Mouse (Mus musculus) left cerebral cortex, postnatal 36 days (tissue): ENCODE measurements around the gene Ank3. TPM values are rescaled to one million over a fixed set of nuclear protein-coding genes. Genes with fewer than 3 reads are reported as not detected.

Experiments used
- DNase-seq, 2 experiments: peaks; one replicate each; pipeline ENCODE4 v3.0.0; 2021 to 2022; ENCODE audit warnings: low spot score in 2 of 2, mixed read lengths in 1 of 2
- intact Hi-C: fragments of 180-260 bp; cut with DNase I; formaldehyde crosslinking; loops from one replicate; pipeline ENCODE4 v1.15.1; 2025
- total RNA-seq, 2 experiments: library from RNA; stranded (reverse); gene quantifications; 2 replicates each; pipeline ENCODE4 v1.2.3; 2021

The Ank3 gene
- total RNA-seq, 2 experiments from 2014 or later = 498 to 546 TPM

DNA sequence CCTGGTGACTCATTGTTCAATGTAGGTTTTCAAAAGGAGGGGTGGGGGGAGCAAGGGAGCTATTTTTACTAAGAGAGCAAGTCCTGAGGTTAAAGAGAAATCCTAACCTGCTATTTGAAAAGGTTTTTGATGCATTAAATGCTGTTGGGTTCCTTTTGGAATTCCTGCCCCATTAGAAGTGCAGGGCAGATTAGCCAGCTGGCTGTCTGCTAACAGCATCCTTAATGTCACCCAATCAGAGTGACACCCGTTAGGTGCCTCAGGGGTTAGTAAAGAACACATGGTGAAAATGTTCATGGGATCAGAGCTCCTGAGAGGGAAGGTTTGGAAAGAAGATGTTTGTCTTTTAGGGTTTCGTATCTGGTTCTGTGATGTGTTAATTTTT is 67.6 kb downstream of the Ank3 start:
- intact Hi-C loops = loop anchor here (5.0 kb wide), 2 partner anchors 36 to 71 kb away; no protein-coding TSS in a partner anchor
- no peak for DNase-seq

DNA sequence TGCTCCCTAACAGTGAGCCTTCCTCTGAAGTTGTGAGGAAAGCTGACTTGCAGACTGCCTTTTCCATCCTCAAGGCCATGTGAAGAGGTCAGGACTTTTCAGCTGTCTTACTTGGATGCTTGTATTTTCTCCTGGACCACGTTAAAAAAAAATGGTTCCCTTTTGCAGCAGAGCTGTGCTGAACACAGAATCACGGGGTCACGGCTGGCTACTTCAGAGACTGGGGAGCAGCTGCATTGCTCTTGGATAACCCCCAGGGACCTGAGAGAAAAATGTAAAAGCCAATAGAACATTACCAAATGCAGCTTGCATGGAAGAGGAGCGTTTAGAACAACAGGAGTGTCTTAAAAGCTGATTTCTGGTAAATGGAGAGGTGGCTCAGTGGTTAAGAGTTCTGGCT is 68.0 kb downstream of the Ank3 start:
- intact Hi-C loops = loop anchor here (5.0 kb wide), 2 partner anchors 36 to 71 kb away; no protein-coding TSS in a partner anchor
- no peak for DNase-seq

DNA sequence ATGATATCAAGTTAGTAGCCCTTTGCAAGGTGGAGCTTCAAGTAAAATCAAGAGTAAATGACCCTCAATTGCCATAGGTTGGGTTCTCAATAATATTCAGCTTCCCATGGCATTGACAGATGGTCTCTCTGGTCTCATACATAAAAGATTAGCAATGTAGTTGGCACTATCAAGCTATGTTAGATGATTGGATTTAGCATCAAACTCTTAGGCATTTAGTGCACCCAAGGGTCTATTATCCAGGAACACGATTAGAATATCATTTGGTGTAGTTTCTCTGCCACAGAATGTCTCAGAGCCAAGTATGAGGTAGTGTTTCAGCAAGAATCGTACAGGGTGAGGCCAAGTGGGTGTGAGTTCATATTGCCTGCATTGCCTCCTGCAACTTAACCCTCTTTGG is 68.6 kb downstream of the Ank3 start:
- no peak for DNase-seq
- intact Hi-C loops = loop anchor here (5.0 kb wide), 2 partner anchors 35 to 70 kb away; no protein-coding TSS in a partner anchor

DNA sequence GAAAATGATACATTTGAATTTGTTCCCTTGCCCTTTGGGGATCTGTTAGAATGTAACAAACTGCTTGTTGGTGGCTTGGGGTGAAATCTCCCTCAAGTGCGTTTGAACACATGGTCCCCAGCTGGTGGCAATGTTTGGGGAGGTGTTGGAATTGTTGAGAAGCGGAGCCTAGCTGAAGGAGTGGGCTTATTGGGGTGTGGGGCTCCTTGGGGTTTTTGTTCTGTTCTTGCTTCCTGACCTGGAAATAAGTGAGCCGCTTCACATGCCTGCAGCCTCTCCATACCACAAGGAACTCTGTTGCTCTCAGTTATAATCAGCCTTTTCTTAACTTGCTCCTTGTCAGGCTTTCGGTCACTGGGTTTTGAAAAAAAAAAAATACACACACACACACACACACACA is 73.3 kb downstream of the Ank3 start:
- intact Hi-C loops = no loop called here
- DNase-seq = no peak

DNA sequence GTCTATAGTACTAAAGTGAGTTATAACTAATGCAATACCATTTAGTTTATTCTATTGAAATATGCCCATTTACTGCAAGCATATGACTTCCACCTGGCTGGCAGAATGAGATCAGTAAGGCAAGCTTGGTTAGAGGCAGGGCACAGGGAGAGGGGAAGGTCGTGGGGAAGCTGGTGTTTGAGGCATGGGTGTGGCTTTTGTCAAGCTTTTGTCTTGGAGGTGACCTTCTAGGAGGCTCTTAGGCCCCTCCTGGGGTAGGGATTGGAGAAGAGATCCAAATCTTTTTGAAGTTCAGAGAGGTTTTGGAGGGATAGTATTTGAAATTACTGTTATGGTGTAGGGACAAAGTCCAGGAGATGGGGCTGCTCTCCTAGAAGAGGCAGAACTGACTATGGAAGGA is 78.3 kb downstream of the Ank3 start:
- intact Hi-C loops = no loop called here
- no peak for DNase-seq

DNA sequence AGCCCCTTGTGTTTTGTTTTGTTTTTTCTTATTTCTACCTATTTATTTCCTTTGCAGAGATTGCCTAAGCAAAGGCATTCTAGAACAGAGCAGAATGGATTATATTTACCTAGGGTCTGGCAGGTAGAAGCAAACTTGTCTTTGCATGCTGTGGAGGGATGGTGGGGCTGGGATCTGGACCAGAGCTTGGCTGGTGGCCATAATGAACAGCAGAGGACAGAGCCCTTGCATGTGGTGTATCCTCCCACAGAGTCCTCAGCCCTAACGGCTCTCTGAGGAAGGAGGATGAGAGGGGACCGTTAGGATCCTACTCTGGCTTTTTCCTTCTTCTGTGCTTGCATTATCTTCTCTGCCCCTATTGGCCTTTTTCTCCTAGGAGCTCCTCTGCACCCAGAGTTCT is 79.1 kb downstream of the Ank3 start:
- DNase-seq = no peak
- intact Hi-C loops = no loop called here

DNA sequence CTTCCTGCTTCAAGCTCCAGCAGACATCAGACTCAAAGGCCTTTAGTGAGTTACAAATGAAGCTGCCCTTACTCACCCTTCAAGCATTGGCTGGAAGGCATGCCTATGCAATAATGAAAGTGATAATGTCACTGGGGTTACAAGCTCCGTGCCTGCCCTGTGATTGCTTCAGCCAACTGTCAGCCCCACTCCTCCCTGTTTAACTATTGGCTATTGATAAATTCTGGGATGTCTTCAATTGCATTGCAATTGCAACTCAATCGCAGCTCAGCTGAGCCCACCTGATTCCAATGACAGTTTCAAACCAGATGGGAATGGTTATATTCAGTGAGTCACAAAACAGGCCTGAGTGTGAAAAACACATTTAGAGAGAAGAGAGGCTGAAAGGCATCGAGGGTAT is 80.3 kb downstream of the Ank3 start:
- intact Hi-C loops = no loop called here
- no peak for DNase-seq

DNA sequence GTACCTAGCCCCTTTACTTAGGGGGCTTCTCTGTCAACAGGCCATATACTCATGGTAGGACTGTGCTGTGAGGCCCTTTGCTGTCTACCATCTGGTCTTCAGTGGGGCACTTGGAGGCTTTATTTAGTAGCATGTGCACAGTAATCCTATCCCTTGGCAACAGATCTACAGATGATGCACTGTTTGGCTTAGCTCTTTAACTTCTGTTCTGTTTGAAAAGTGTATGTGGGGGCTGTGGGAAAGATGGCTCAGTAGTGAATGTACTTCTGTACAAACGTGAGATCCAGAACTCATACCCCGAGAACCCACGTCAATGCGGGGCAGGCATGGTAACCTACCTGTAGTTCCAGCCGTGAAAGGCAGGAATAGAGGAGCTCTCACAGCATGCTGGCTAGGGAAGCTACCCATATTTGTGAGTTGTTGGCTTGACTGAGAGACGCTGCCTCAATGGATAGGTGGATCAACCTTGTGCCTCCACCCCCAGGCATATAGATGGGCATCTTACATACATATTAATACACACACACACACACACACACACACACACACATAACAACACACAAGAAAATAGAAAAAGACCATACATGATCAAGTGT is 86.7 kb downstream of the Ank3 start:
- intact Hi-C loops = no loop called here
- DNase-seq = peak in 1 of 2 experiments; percentile 30

DNA sequence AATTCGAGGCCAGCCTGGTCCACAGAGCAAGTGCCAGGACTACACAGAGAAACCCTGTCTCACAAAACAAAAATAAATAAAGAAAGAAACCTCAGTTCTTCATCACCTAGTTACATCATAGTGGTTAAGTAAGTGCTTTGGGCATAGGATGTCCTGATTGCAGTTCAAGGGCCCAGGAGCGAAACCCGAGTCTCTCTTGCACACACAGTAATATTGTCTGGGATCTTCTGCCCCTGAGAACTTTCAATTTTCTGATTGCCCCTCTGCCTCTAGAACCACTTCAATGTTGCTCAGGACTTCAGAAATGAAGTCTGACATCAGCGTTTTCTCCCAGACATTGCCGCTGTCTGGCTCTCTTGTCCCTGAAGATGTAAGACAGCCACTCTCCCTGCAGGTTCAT is 91.6 kb downstream of the Ank3 start:
- intact Hi-C loops = no loop called here
- DNase-seq = no peak

DNA sequence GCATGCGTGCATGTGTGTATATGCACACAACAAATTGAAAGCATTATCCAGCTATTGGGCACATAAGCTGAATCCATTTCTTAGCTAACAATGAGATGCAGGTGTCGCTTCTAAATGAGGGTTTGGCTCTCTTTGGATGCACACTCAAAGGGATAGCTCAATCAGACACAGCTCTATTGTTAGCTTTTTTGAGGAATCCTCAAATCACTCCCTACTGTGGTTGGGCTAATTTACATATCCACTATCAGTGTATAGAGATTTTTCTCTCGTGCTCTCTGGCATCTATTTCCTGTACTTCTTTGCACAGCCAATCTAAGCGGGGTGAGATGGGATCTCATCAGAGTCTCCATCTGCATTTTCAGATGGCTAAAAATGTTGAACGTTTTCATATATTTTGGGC is 93.4 kb downstream of the Ank3 start:
- no peak for DNase-seq
- intact Hi-C loops = no loop called here

DNA sequence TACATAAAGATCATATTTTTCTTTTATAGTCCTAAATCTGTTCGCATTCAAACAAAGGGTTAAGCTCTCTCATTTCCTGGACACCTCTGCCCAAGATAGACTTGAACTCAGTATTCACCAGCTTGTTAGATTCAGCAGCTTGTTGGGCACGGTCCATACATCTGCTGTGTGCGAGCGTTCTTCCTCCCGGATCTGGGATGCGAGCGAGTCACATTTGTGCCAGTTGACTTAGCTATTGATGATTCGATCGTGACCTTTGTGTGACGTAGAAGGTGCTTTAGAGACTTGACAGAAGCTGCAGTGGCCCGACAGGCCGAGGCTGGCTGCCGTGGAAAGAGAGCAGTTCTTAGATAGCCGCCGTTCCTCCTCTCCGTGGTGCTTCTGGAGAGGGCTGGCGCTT is 98.8 kb downstream of the Ank3 start:
- DNase-seq = no peak
- intact Hi-C loops = no loop called here

DNA sequence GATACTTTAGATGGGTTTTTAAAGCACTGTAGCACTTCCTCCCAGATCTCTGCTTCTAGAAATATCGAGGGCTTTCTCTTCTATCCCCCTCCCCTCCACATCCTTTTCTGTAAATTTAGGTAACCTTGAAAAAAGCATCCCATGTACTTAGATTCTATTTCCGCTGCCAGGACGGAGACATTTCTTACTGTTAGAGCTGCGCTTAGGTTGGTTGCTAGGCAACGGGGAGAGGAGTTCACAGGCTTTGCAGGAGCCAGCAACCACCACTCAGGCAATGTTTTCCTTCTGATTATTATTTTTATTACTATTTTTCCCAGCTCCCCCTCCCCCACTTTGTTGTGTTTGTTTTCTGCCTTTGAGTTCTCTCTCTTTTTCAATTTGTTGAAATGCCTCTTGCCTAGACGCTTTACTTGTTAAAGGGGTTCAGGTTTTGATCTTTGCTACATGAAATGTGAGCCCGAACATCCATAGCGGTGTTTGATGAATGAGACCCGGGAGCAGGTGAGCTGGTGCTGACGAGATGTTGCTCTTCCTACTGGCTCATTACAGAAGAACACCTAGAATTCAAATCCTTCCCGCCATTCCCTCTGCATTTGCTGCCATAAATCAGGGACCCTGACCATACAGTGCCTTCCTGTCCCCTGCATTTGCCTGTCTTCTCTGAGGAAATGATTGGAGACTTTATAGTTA is 101.7 kb downstream of the Ank3 start:
- intact Hi-C loops = loop anchor here (5.0 kb wide), 1 partner anchor 33 kb away; no protein-coding TSS in a partner anchor
- peak; percentile 25 to 28 for DNase-seq

DNA sequence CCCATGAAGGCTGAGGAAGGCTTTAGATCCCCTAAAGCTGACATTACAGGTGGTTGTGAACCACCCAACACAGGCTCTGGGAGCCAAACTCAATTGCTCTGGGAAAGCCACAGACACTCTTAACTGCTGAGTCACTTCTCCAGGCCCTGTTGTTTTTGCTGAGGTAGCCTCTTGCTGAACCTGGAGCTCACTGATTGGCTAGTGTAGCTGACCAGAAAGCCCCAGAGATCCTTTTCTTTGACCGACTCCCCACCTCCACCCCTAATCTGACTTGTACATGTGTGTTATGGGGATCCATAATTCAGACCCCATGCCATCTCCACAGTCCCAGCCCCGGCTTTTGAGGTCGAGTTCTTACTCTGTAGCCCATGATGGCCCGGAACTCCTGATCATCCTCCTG is 105.2 kb downstream of the Ank3 start:
- intact Hi-C loops = loop anchor here (5.0 kb wide), 1 partner anchor 36 kb away; no protein-coding TSS in a partner anchor
- no peak for DNase-seq

DNA sequence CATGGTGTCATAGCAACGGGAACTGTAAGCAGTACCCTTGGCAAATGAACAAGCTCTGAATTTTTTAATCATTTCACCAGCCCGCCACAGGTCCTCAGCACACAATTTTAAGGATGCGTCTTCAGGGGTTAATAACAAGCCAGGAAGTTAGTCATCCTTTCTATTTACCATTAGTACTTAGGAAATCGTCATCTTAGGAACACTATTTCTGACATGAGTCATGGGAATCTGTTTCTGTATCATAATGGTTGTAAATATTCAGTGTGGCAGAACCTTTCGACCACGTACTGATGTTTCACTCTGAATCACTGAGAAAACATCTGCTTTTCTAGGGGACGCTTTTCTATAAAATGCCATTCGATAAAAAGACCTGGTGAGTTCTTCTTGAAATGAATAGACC is 109.1 kb downstream of the Ank3 start:
- no peak for DNase-seq
- intact Hi-C loops = no loop called here

DNA sequence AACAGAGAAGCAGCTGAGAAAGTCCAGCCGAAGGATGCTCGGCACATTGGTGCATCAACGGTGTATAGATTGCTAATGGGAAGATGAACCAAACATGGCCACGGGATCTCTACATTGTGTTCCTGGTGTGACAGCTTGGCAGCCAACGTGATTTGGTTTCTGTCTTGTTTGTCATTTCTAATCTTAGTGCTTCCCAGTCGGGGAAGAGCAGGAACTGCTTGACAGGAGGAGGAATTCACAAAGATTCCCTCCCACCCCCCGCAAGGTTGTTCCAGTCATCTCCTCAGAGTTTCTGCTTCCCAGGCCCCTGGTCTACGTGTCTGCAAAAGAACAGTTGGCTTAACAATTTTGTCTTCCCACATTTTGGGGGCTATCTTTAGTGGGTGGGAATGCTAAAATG is 111.8 kb downstream of the Ank3 start:
- intact Hi-C loops = no loop called here

DNA sequence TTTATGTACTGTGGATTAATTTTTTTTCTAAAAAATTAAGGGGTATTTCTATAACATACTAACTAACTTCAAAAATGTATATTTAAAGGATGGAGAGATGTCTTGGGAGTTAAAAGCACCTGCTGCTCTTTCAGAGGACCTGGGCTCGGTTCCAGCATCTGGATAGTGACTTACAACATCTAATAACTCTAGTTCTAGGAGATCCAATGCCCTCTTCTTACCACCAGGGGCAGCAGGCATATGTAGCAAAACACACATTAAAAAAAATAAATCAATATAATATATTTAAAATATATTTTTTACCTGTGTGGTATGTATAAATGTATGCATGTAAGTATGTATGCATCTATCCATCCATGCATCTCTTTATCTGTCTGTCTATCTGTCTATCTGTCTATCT is 112.7 kb downstream of the Ank3 start:
- no peak for DNase-seq
- intact Hi-C loops = no loop called here

More for the DNA sequence above, 111.8 kb downstream of the Ank3 start:
- DNase-seq = peak in 1 of 2 experiments; percentile 29

DNA sequence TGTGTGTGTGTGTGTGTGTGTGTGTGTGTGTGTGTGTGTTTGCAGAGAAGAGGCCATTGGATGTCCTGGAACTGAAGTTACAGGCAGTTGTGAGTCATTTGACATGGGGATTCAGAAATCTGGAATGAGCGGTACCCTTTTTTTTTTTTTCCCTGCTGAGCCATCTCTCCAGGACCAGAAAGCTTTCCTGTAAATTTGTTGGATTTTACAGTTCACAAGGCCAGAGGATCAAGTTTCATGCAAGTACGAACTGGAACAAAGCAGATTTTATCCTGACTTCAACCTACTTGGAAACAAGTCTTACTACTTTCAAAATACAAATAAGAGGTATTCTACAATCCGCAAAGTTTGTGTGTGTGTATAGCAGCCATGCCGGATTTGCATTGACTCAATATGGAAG is 123.4 kb downstream of the Ank3 start:
- DNase-seq = no peak
- intact Hi-C loops = no loop called here

DNA sequence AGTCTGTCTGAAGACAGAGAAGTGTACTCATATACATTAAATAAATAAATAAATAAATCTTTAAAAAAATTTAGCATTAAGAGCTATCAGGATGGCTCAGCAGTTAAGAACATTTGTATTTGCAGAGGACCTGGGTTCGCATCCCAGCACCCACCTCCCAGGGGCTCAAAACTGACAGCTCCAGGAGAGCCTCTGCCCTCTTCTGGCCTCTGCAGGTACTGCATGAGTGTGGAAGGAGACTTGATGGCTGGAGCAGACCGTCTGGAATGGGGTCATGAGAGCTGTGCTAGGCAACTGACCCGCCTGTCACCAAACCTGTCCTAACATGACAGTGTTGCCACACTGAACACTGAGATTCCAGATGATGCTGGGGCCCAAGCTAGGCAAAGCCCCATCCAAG is 124.6 kb downstream of the Ank3 start:
- intact Hi-C loops = no loop called here
- DNase-seq = no peak

DNA sequence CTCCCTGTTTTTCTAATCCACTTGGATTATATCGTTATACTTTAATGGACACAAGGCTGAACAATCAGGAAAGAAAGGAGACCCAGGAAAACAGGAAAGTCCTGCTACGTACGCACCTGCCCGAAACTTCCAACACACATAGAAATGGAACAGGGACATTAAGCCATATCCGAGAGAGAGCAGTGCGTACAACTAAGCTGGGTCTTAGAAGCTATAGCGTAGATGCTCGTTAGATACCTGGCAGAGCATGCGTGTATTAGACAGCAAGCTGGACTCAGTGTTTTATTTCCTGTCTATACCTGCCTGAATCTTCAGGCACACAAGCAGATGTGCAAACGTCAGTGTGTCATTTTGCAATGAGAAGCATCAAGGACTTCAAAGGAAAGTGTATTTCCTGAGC is 128.7 kb downstream of the Ank3 start:
- intact Hi-C loops = no loop called here
- no peak for DNase-seq

DNA sequence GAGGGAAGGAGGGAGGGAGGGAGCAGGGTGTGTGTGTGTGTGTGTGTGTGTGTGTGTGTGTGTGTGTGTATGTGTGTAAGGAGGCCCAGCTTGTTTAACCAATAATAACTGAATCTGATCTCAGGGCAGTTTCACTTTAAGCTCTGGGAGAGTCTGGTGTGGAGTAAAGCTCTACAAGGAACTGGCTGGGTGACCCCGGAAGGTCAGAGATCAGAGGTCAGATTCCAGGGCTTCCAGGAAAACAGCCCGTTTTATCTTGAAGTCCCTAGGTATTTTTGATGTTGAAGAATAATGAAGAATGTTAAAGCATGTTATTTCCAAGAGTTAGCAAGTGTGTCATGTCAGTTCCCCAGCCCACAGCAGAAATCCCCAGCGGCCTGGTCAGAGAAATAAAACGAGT is 130.2 kb downstream of the Ank3 start:
- intact Hi-C loops = no loop called here
- no peak for DNase-seq

DNA sequence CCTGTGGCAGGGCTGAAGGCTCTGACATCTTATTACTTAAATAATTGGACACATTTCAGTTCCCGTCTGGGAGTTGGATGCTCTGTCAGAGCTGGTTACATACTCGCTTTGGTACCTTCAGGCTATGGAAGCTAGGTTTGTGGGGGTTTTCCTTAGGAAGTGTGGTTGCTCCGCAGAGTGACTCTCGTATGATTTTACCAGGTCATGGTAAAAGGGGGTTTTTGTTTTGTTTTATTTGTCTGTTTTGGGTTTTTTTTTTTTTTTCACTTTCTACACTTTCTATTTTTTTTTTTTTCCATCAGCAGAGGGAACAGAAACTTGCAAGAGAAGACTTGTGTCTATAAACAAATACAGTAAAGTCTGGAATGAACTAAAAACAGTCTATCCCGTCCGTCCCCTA is 131.8 kb downstream of the Ank3 start:
- DNase-seq = no peak
- intact Hi-C loops = no loop called here

DNA sequence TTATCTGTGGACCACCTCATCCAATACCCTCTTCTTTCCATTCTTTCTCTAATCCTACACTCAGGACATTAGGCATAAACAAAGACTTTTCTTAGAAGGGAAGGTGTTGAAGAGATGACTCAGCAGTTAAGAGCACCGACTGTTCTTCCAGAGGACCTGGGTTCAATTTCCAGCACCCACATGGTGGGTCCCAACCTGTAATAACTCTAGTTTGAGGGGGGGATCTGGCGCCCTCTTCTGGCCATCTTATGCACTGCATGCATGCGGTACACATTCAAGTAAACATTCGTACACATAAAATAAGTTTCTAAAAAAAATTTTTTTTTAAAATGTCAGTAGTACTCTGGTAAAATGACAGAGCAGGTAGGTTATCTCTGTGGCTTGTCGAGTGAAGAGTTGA is 133.0 kb downstream of the Ank3 start:
- no peak for DNase-seq
- intact Hi-C loops = no loop called here
